Mouse (Mus musculus): Measurements from ENCODE around the gene Orc3.
A peak's percentile ranks its signal among the peaks of the same experiment; 100 is the strongest.
"Not testable (repeated sequence)": the region's sequence is repeated elsewhere in the genome, so short reads cannot be mapped to it uniquely, and the experiment has no call there.

Gene Orc3

GRCm38 (mm10) chr4:34581990-34582389 lies 32.8 kb downstream of the Orc3 start:
- DNase-seq = no peak

- not testable (repeated sequence) for DNase-seq
These were observed 33.3 kb downstream of the Orc3 start for GRCm38 (mm10) chr4:34581489-34581888.

DNA sequence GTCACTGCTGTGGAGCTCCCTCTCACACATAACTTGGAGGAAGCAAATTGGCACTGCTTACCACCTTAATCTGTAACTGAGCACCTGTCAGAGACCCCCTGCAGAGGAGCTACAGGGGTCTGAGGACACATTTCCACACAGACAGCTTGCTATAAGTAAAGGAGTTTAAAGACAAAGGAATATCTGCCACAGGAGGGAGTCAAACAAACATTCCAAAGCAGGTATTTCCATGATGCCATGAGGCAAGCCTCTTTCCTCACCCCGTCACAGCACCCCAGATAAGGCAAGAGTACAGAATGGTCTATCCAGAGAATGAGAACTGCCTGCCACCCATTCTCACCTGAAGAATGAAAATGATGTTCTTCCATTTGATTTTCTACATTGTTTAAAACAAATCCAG lies 35.5 kb downstream of the Orc3 start:
- no peak for DNase-seq

GRCm38 (mm10) chr4:34577028-34577427 lies 37.7 kb downstream of the Orc3 start:
- no peak for DNase-seq

GRCm38 (mm10) chr4:34572876-34573275 lies 41.9 kb downstream of the Orc3 start:
- DNase-seq = no peak

DNA sequence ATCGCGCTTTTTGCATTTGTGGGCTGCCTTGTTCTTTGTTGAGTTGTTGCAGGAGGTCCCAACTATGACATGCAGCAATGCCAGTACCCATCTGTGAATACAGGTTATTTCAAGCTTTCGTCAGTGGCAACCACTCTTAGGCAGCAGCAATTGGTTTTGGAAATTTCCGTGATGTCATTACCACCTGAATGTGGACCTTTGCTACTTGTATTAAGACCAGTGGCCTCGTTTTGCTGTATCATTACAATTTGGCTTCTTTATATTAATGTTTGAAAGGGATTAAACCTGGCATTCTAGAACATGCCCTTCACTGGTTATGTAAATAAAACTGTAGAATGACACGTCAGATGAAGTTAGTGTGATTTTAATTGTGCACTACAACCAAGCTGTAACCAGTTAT lies 48.5 kb downstream of the Orc3 start:
- no peak for DNase-seq

- peak; percentile 33 to 35 for DNase-seq
These were observed 53.8 kb downstream of the Orc3 start for GRCm38 (mm10) chr4:34560971-34561370.

GRCm38 (mm10) chr4:34556183-34556582 lies 58.6 kb downstream of the Orc3 start:
- no peak for DNase-seq

GRCm38 (mm10) chr4:34555604-34556003 lies 59.1 kb downstream of the Orc3 start:
- no peak for DNase-seq

GRCm38 (mm10) chr4:34554596-34554995 lies 60.1 kb downstream of the Orc3 start:
- no peak for DNase-seq

GRCm38 (mm10) chr4:34551966-34552365 lies 62.8 kb downstream of the Orc3 start:
- DNase-seq = no peak

DNA sequence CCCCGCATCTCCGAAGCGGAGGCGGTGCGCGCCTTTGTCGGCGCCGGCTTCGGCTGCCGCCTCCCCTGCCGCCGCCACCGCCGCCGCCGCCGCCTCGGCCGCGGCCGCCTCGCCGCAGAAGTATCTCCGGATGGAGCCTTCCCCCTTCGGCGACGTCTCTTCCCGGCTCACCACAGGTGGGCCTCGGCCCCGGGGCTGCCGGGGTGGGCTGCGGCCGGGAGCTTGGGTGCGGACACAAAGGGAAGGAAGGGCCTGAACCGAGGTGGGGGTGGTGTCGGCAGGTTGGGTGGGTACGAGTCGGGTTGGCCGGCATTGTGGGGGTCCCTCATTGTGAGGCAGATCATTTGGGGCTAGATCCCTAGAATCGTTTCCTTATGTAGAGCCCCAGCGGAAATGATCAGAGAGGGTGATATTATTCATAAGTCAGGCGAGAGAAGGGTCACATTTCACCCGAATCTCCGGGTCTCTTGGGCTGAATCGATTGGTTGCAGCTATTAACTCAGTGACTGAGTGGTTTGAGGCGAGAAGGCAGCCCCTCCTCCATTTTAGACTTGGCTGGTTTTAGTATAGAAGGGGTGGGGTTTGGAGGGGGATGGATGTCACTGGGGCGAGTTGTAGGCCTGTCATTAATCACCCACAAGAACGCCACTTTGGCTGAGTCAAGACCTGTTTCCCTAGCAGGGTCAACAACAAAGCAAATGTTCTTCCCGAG lies 63.5 kb downstream of the Orc3 start:
- DNase-seq = peak; percentile 54 to 77

GRCm38 (mm10) chr4:34550748-34551097 lies 64.0 kb downstream of the Orc3 start, which contains the start of gene Akirin2:
TSS of gene Akirin2 (plus strand) at chr4:34550937.
- DNase-seq = no peak

GRCm38 (mm10) chr4:34549981-34550747 lies 64.6 kb downstream of the Orc3 start:
- DNase-seq = peak; percentile 98

DNA sequence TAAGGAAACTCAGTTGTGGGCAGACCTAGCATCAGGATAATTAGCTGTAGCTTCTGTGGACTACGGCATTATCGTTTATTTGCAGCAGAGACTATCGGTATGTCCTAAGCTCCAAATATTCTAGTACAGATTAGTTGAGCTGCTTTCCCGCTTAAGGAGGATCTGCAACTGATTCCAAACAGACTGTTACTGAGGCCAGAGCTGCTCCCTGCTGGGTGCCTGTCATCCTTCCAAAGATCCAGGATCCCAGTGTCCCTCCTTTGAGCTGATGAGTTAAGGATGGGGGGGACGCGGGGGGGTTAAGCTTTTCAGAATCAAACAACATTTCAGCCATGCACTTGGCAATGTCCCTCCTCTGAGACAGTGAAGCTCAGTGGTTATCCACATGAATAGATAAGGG lies 84.8 kb downstream of the Orc3 start:
- no peak for DNase-seq

- no peak for DNase-seq
These were observed 85.4 kb downstream of the Orc3 start for GRCm38 (mm10) chr4:34529379-34529778.

DNA sequence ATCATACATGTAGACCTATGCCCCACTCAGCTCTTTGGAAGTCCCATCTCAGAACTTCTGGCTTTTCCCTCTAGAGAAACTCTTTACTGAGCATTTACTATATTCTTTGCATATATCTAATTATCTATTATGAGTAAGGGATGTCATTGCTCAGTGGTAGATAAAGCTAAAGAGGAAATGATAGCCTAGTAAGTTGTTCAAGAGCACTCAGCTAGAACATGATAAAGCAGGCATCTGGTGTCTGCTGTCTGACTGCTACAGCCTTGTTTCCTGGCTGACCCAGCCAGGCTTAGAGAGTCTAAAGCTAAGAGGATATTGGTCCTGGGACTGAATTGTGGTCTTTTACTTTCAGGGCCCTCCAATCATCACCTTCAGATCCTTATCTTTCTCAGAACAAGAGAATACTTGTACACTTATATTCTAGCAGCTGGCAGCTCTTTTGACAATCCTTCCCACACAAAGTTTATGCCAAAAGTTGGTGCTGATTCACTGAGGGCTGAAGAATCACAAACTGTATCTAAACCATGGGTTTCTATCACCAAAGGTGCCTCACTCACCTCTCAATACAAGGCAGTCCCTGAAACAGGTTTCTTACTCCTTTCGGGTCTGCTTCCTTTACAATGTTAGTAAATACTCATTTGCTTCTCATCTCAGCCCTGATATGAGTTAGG lies 86.2 kb downstream of the Orc3 start:
- no peak for DNase-seq

DNA sequence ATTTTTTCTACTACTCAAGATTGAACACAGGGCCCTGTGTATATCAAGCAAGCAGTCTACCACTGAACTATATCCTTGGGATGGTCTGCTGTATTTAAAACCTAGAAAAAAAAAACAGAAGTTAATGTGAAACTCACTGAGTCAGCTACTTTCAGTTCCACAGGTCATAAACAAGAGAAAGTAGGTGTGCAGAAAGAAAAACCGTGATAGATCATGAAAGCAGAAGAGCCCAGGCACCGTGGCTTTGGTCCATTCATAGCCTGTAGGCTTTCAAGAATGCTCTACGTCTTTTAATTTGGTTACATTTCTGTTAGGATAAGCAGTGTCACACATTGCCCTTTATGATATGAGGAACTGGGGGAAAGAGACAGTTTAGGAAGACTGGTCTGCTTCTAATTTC lies 88.0 kb downstream of the Orc3 start:
- DNase-seq = no peak

- no peak for DNase-seq
These were observed 91.2 kb downstream of the Orc3 start for GRCm38 (mm10) chr4:34523586-34523985.

DNA sequence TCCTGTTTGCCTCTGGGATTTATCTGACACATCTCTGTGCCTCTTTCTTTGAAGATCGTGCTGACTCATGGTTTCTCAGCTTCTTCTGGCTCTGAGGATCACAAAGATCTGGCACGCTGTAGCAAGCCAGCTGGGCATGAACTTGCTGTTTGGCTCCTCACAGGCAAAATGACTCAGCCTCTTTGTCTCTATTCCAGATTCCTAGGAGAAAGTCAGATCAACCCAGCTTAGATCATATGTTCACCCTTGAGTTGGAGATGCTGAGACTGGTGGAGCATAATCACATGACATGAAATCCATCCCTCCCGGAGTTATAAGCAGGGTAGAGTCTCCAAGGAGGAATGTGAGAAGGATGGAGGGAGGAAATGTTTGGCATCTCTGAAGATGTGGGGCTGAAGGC lies 91.9 kb downstream of the Orc3 start:
- peak; percentile 6 to 15 for DNase-seq
